Mouse (Mus musculus): ENCODE data around the gene Nqo2. TPM values are rescaled to one million over a fixed set of nuclear protein-coding genes. Genes with fewer than 3 reads are reported as not detected.

Gene Nqo2
- polyA plus RNA-seq, 1 experiment from 2014 or later: 26.0 TPM

DNA sequence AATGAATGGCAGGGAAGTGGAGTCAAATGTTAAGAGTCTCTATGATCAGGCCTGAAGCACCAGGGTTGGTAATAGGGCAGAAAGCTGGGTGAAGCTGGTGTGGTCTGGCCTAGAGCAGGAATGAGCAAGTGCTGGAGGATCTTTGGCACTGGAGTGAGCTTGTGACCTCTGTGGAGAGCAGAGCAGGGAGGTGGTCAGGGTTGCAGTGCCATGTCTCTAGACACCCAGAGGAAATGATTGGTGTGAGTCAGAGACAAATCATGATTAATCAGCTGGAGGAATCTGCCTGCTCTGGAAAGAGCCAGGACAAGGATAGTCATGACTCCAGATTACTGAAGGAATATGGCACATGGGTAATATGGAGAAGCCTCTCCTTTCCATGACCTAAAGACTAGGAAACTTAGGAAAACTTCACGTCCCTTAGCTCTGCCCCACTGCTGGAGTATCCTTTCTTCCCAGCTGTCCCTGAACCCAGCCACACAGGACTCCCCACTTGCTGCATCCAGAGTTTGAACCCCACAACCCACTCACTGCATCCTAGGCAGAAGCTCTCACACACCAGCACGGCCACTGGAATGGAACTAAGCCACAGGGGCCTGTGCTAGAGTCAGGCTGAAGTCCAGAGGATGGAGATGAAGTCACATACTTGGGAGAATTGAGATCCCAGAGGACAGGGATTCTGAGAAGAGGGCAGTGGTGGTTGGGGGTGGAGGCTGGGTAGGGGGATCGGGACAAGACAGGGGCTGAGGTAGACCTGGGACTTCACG, 13.0 kb upstream of the Nqo2 start:
- no peak overlapping the region for H3K9ac ChIP-seq
- 70% methylated on average over 4 of the region's 4 CpGs for WGBS (ENCODE audit: insufficient replicate concordance)
- H3K4me3 ChIP-seq (replicated peaks): no peak overlapping the region
- no peak overlapping the region for H3K4me2 ChIP-seq
- no peak for ATAC-seq (ENCODE audit: insufficient read depth)
- no peaks in the 10 kb centered on the region for H3K4me1 ChIP-seq (replicated peaks)
- no peaks in the 10 kb centered on the region for H3K27me3 ChIP-seq
- H3K27ac ChIP-seq (replicated peaks): no peak overlapping the region
- H3K36me3 ChIP-seq (replicated peaks): no peaks in the 10 kb centered on the region
- no peaks in the 10 kb centered on the region for H3K9me3 ChIP-seq (replicated peaks)

DNA sequence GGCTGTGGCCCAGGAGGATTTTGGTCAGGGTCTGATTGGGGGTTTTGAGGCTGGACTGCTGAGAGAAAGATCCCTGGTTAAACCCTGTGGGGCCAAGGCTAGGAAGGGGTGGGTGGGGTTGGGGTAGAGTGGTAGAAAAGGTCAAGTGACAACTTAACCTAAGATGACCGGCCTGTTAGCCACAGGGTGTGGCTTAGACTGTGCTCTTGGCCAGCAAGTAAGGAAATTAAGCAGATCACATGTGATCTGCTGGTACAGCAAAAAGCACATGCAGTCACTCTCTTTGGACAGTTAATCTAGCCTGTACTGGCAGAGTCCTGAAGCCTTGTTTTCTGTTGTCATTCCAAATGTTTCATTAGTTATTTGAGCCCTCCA, 12.4 kb upstream of the Nqo2 start:
- no peaks in the 10 kb centered on the region for H3K27me3 ChIP-seq
- H3K4me1 ChIP-seq (replicated peaks): no peaks in the 10 kb centered on the region
- no peak overlapping the region for H3K4me3 ChIP-seq (replicated peaks)
- no peak overlapping the region for H3K27ac ChIP-seq (replicated peaks)
- no peak overlapping the region for H3K9ac ChIP-seq
- no peak for ATAC-seq (ENCODE audit: insufficient read depth)
- WGBS (ENCODE audit: insufficient replicate concordance): 52% methylated on average over 1 of the region's 1 CpGs
- H3K9me3 ChIP-seq (replicated peaks): no peaks in the 10 kb centered on the region
- H3K4me2 ChIP-seq: no peak overlapping the region
- no peaks in the 10 kb centered on the region for H3K36me3 ChIP-seq (replicated peaks)

DNA sequence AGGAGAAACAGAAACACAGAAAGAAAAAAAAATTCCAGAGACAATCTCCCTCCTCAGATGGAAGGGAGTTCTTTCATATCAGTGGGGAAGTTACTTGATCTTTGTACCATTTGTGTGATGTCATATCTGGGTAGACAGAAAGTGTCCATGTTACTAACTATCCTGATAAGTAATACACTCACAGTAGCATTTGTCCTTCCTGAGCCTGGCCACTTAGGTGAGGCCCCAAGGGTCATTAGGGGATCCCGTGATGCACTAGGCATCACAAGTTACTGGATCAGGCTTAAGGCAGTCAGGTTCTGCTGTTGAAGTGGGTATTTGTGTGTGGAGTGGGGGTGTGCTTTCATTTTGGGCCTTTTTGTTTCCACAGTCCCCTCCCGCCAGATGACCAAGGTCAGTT, 11.5 kb upstream of the Nqo2 start:
- H3K9ac ChIP-seq: no peak overlapping the region
- H3K4me1 ChIP-seq (replicated peaks): no peaks in the 10 kb centered on the region
- ATAC-seq (ENCODE audit: insufficient read depth): no peak
- no peaks in the 10 kb centered on the region for H3K9me3 ChIP-seq (replicated peaks)
- no peaks in the 10 kb centered on the region for H3K27me3 ChIP-seq
- H3K36me3 ChIP-seq (replicated peaks): no peaks in the 10 kb centered on the region
- H3K4me3 ChIP-seq (replicated peaks): no peak overlapping the region
- H3K4me2 ChIP-seq: no peak overlapping the region
- H3K27ac ChIP-seq (replicated peaks): no peak overlapping the region
- WGBS (ENCODE audit: insufficient replicate concordance): 55% methylated on average over 2 of the region's 2 CpGs

DNA sequence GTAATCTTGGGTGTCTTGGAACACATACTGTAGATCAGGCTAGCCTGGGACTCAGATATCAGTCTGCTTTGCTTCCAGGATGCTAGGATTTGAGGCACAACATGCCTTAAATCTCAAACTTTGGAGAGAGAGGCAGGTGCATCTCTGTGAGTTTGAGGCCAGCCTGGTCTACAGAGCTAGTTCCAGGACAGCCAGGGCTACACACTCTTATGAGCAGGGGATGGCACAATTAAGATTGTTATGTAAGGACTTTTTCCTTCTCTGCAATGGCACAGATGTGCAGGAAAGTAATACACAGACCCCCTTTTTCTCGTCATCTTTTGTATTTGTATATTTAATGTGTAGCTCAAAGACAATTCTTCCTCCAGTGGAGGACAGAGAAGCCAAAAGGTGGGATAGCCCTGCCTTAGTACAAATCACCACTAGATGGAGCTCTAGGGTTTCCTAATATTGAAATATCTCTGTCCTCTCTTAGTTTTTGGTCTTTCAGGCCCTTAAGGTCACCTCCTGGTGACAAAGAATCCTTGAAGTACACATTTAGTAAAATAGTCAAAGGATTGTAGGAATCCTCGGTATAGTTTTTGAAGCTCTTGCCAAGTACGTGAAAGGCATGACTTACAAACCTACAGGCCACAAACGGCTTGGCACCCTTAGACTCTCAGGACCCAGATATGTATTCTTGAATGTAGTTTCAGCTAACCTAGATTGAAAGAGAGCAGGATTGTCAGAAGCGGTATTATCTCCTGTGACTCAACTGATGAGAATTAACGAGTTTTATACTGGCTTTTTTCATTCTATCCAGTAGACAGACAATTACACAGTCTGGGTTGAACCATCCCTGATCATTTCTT, 7.7 kb upstream of the Nqo2 start:
- no peak for ATAC-seq (ENCODE audit: insufficient read depth)
- H3K27me3 ChIP-seq: no peaks in the 10 kb centered on the region
- H3K27ac ChIP-seq (replicated peaks): no peak overlapping the region
- no peak overlapping the region for H3K4me2 ChIP-seq
- no peaks in the 10 kb centered on the region for H3K36me3 ChIP-seq (replicated peaks)
- H3K4me3 ChIP-seq (replicated peaks): no peak overlapping the region
- no peaks in the 10 kb centered on the region for H3K4me1 ChIP-seq (replicated peaks)
- H3K9me3 ChIP-seq (replicated peaks): no peaks in the 10 kb centered on the region
- H3K9ac ChIP-seq: no peak overlapping the region
- 34% methylated on average over 6 of the region's 6 CpGs for WGBS (ENCODE audit: insufficient replicate concordance)

DNA sequence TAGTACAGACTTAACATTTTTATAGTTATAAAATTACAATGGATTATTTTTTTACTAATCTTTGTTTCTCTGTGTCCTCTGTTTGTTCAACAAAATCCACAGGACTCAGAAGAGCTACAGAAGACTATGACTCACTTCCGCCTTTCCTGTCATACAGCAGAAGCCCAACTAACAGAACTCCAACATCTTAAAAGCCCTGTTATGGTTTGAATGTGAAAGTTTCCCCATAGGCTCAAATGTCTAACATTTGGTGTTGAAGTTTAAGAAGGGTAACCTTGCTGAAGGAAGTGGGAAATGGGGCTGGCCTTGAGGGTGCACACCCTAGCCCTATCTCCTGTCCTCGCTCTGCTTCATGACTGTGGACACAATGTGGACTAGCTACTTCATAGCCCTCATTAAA, 4.7 kb upstream of the Nqo2 start:
- ATAC-seq (ENCODE audit: insufficient read depth): no peak
- no peak overlapping the region for H3K27ac ChIP-seq (replicated peaks)
- no peaks in the 10 kb centered on the region for H3K27me3 ChIP-seq
- no peak overlapping the region for H3K9ac ChIP-seq
- no peak overlapping the region for H3K4me3 ChIP-seq (replicated peaks)
- 71% methylated on average over 2 of the region's 2 CpGs for WGBS (ENCODE audit: insufficient replicate concordance)
- no peaks in the 10 kb centered on the region for H3K9me3 ChIP-seq (replicated peaks)
- H3K4me2 ChIP-seq: no peak overlapping the region
- H3K4me1 ChIP-seq (replicated peaks): peaks cover 5% of the 10 kb centered on the region
- H3K36me3 ChIP-seq (replicated peaks): no peaks in the 10 kb centered on the region

DNA sequence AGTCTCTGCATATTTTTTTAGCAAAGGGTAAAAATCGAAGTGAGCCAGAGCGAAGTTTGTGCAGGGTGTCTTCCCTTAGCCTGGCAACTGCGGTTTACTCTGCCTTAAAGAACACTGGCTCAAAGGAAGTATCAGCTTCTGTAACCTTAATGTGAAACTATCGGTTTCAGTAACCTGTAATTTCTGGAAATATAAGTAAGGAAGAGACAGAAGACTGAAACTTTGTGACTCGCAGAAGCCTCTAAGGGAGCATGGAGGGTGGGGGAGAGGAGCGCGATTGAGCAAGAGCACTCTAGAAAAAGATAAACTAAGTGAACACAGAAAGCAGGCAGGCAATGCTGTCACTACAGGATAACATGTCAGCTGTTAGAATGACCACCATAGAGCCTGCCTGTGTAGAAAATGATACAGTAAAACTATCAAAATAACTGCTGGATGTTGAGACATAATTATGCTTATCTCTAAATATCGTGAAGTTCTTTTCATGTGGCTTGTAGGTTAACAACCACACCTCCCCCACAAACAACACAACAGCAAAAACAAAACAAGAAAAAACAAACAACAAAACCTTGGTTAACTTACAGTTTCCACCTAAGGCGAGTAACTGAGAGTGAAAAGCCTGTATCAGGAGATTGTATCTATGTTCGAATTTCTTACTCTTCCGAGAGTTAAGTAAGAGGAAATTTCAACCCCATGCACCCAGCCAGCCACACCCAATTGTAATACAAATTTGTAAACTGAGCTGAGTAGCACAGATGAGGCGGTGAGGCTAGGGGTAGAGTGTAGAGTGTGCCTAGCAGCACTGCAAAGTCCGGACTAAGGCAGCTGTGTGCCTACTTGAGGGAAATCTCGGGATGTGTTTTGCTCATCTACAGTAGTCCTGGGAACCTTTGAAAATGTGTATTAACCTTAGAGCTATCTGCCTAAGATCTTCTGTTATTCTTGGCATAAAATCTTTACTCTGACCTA, 853 bp downstream of the Nqo2 start:
- peak; percentile 77 for ATAC-seq (ENCODE audit: insufficient read depth)
- WGBS (ENCODE audit: insufficient replicate concordance): 5% methylated on average over 14 of the region's 14 CpGs
- peak overlapping the region; percentile 56 for H3K9ac ChIP-seq
- H3K4me3 ChIP-seq (replicated peaks): peak overlapping the region; percentile 69
- H3K27me3 ChIP-seq: no peaks in the 10 kb centered on the region
- no peaks in the 10 kb centered on the region for H3K9me3 ChIP-seq (replicated peaks)
- H3K27ac ChIP-seq (replicated peaks): peak overlapping the region; percentile 83
- H3K4me2 ChIP-seq: peak overlapping the region; percentile 81
- H3K4me1 ChIP-seq (replicated peaks): peaks cover 30% of the 10 kb centered on the region
- H3K36me3 ChIP-seq (replicated peaks): 0 out of 2 replicates have a peak, but pooled peaks cover 4% of the 10 kb centered on the region

DNA sequence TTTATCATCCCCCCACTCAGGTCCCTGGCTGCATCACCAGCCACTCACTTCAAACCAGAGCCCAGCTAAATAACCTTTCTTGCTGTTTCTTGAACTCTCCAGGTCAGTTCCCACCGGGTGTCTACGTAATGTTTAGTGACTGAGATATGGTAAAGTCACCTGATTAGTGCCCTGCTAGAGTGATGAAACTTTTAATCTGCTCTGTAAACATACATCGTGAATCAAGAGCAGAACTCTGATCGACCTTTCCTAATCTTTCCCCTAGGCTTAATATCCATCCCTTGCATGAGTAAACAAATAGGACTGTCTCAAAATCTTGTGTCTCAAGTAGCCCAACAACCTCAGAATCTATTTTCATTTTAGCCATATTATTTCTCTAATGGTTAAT, 1.5 kb downstream of the Nqo2 start:
- Histone ChIP-seq H3K4me2 (peak overlapping the region; percentile 81), H3K27me3 (no peaks in the 10 kb centered on the region), H3K4me3 (replicated peaks) (peak overlapping the region; percentile 69), H3K36me3 (replicated peaks) (0 out of 2 replicates have a peak, but pooled peaks cover 4% of the 10 kb centered on the region), H3K27ac (replicated peaks) (peak overlapping the region; percentile 83), H3K4me1 (replicated peaks) (peaks cover 30% of the 10 kb centered on the region), H3K9me3 (replicated peaks) (no peaks in the 10 kb centered on the region), H3K9ac (peak overlapping the region; percentile 15; the same call in 1 of the 2 replicates)
- 42% methylated on average over 4 of the region's 4 CpGs for WGBS (ENCODE audit: insufficient replicate concordance)
- no peak for ATAC-seq (ENCODE audit: insufficient read depth)

DNA sequence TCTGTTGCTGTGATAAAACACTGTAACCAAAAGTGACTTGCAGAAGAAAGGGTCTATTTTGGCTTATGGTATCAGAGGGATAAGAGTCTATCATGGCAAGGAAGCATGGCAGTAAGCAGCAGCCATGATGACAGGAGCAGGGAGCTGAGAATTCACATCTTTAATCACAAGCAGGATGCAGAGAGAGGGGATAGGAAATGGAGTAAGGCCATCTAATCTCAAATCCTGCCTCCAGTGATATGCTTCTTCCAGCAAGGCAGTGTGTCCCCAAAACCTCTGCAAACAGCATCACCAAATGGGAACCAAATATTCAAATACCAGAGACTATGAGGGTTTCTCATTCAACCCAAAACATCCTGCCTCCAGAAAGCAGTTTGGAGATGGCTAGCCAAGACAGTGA, 2.1 kb downstream of the Nqo2 start:
- no peak overlapping the region for H3K4me2 ChIP-seq
- no peak overlapping the region for H3K27ac ChIP-seq (replicated peaks)
- H3K9me3 ChIP-seq (replicated peaks): no peaks in the 10 kb centered on the region
- H3K9ac ChIP-seq: no peak overlapping the region
- no peaks in the 10 kb centered on the region for H3K27me3 ChIP-seq
- peaks cover 30% of the 10 kb centered on the region for H3K4me1 ChIP-seq (replicated peaks)
- ATAC-seq (ENCODE audit: insufficient read depth): no peak
- H3K4me3 ChIP-seq (replicated peaks): no peak overlapping the region
- H3K36me3 ChIP-seq (replicated peaks): 0 out of 2 replicates have a peak, but pooled peaks cover 4% of the 10 kb centered on the region

DNA sequence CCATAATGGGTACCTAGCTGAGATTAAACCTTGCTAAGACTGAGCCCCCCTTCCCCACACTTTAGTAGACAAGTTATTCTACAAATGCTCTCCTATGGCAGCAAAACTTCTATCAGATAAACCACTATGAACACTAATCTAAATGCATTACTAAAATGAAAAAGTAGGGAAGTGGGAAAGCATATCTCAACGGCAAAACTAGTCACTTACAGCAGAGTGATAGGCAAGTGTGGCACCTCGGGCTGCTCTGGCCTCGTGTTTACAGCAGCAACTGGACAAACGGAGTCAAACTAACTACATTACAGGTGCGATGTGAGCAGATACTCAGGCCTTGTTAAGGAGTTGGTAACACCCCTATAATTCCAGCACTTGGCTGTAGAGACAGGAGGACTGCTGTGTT, 25.1 kb downstream of the Nqo2 start:
- WGBS (ENCODE audit: insufficient replicate concordance): 61% methylated on average over 5 of the region's 5 CpGs
- ATAC-seq (ENCODE audit: insufficient read depth): no peak

DNA sequence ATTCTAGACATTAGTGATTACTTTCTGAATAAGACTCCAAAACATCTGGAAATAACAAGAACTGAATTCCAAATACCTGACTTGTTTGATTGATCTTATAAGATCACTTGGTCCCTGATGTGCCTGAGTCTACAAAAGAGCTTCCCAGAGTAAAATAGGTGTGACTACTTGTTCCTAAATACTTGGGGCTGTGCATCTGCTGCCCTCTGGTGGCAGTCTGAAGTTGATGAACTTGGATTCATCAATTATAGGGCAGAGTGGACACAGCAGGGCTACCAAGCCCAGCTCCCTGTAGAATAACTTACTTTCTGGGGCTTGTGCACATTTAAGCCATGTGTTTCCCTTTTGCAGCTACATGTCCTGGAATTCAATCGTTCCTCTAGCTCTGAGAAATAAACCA, 30.7 kb downstream of the Nqo2 start:
- Histone ChIP-seq H3K4me1 (replicated peaks) (0 out of 2 replicates have a peak, but pooled peaks cover 3% of the 10 kb centered on the region), H3K27ac (replicated peaks) (no peak overlapping the region), H3K9me3 (replicated peaks) (no peaks in the 10 kb centered on the region), H3K4me2 (no peak overlapping the region), H3K9ac (no peak overlapping the region), H3K36me3 (replicated peaks) (no peaks in the 10 kb centered on the region), H3K4me3 (replicated peaks) (no peak overlapping the region), H3K27me3 (no peaks in the 10 kb centered on the region)
- ATAC-seq (ENCODE audit: insufficient read depth): 0 out of 2 replicates have a peak, but pooled peaks have one; percentile 25
- WGBS (ENCODE audit: insufficient replicate concordance): 21% methylated on average over 1 of the region's 1 CpGs

More for the DNA sequence above, 25.1 kb downstream of the Nqo2 start:
- H3K9me3 ChIP-seq (replicated peaks): no peaks in the 10 kb centered on the region
- H3K27ac ChIP-seq (replicated peaks): no peak overlapping the region
- no peak overlapping the region for H3K4me3 ChIP-seq (replicated peaks)
- H3K27me3 ChIP-seq: no peaks in the 10 kb centered on the region
- H3K4me1 ChIP-seq (replicated peaks): 0 out of 2 replicates have a peak, but pooled peaks cover 3% of the 10 kb centered on the region
- peaks cover 12% of the 10 kb centered on the region; the same call in 1 of the 2 replicates for H3K36me3 ChIP-seq (replicated peaks)
- H3K9ac ChIP-seq: no peak overlapping the region
- no peak overlapping the region for H3K4me2 ChIP-seq
